Mouse (Mus musculus) liver, embryonic 16.5 days (tissue): ENCODE results near the gene Ly6g6e. TPM values are rescaled to one million over a fixed set of nuclear protein-coding genes. Genes with fewer than 3 reads are reported as not detected.

Source experiments
- ATAC-seq: fragments of 200-750 bp; cut with Nextera tagmentation; 2 replicates; pipeline ENCODE4 v1.8.0; 2017; ENCODE audit warnings: low read depth, mild to moderate bottlenecking, moderate number of reproducible peaks, moderate library complexity
- H3K27ac ChIP-seq: fragments of 300-500 bp; sonication (generic); 2 replicates; pipeline ENCODE4 v1.5.1; 2014; ENCODE audit warnings: mild to moderate bottlenecking, low read length
- H3K27me3 ChIP-seq: fragments of 300-500 bp; sonication (generic); 2 replicates; pipeline ENCODE4 v1.6.1; 2014; ENCODE audit warnings: low read depth, low read length, mixed read lengths; ENCODE audit not compliant: control insufficient read depth, insufficient read depth
- H3K36me3 ChIP-seq: fragments of 300-500 bp; sonication (generic); 2 replicates; pipeline ENCODE4 v1.6.1; 2014; ENCODE audit warnings: mild to moderate bottlenecking; ENCODE audit not compliant: control insufficient read depth, insufficient read depth
- H3K4me1 ChIP-seq: fragments of 300-500 bp; sonication (generic); 2 replicates; pipeline ENCODE4 v1.6.1; 2014; ENCODE audit warnings: low read depth, low read length, mixed read lengths; ENCODE audit not compliant: control insufficient read depth
- H3K4me2 ChIP-seq: fragments of 300-500 bp; sonication (generic); 2 replicates; pipeline ENCODE4 v1.6.1; 2014; ENCODE audit warnings: low read depth, low read length, mixed read lengths
- H3K4me3 ChIP-seq: fragments of 300-500 bp; sonication (generic); 2 replicates; pipeline ENCODE4 v1.5.1; 2014; ENCODE audit warnings: low read depth, mild to moderate bottlenecking, low read length
- H3K9ac ChIP-seq: fragments of 300-500 bp; sonication (generic); 2 replicates; pipeline ENCODE4 v1.6.1; 2014; ENCODE audit warnings: low read depth, low read length
- H3K9me3 ChIP-seq: fragments of 300-500 bp; sonication (generic); replicated peaks from 2 replicates; pipeline ENCODE4 v1.6.1; 2016; ENCODE audit warnings: low read length; ENCODE audit not compliant: control insufficient read depth
- WGBS: fragments of 180-500 bp; shearing (Covaris S2); extraction: QIAGEN DNeasy Blood & Tissue Kit; methylation state at CpG from one replicate; pipeline ENCODE4 v1.1.7; 2014; ENCODE audit not compliant: insufficient replicate concordance; 5-methylcytosine and 5-hydroxymethylcytosine counted together
- polyA plus RNA-seq: library from polyadenylated mRNA; unstranded; fragments of >200 nt; fragmentation: Nextera tagmentation; extraction: Ambion mirVana; gene quantifications from 2 replicates; pipeline ENCODE4 v1.2.1, GENCODE M21; 2015

The Ly6g6e gene
- polyA plus RNA-seq, 1 experiment from 2014 or later = 0.17 TPM

- Histone ChIP-seq H3K27ac (peak overlapping the region; percentile 95), H3K4me3 (peak overlapping the region; percentile 78), H3K27me3 (no peaks in the 10 kb centered on the region), H3K4me2 (peak overlapping the region; percentile 66), H3K9ac (peak overlapping the region; percentile 94), H3K9me3 (no peaks in the 10 kb centered on the region), H3K4me1 (peaks cover 14% of the 10 kb centered on the region), H3K36me3 (peaks cover 25% of the 10 kb centered on the region)
- WGBS = 60% methylated on average over 8 of the region's 8 CpGs
- peak; percentile 39 for ATAC-seq
These were observed 13.6 kb downstream of the Ly6g6e start for GRCm38 (mm10) chr17:35090166-35090932.

DNA sequence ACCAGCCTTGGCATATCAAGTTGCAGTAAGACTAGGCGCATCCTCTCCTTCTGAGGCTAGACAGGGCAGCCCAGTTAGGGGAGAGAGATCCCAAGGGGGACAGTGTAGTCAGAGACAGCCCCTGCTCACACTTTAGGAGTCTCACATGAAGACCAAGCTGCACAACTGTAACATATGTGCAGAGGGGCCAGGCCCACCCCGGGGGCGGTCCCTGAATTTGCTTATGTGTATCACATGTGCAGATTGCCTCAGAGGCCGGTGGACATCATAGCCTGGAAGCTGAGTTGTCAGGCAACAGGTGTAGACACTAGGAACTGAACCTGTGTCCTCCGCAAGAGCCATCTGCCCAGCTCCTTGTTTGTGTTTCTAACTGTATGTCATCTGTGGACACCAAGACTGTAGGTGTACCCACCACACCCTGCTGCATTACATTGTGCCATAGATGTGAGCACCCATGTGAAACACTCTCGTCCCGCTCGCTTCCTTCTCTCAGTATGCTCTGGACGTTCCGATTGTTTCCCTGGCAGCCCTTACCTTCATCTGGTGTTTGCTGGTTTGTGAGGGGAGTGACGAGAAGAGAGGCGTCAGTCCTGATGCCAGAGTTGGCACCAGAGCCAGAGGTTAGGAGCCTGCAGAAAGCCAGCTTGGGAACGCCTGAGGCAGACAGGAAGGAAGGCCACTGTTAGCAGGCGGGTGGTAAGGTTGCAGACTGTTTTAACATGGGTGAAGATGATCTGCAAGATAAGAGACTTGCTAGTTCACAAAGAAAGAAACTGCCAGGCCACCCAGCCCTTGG lies 15.9 kb downstream of the Ly6g6e start:
- H3K9me3 ChIP-seq = no peaks in the 10 kb centered on the region
- no peak overlapping the region for H3K4me3 ChIP-seq
- no peak overlapping the region for H3K9ac ChIP-seq
- ATAC-seq = no peak
- no peaks in the 10 kb centered on the region for H3K27me3 ChIP-seq
- peaks cover 41% of the 10 kb centered on the region for H3K36me3 ChIP-seq
- WGBS = 79% methylated on average over 14 of the region's 14 CpGs
- peaks cover 11% of the 10 kb centered on the region for H3K4me1 ChIP-seq
- no peak overlapping the region for H3K27ac ChIP-seq
- no peak overlapping the region for H3K4me2 ChIP-seq

GRCm38 (mm10) chr17:35094475-35095365 lies 18.0 kb downstream of the Ly6g6e start:
- H3K27me3 ChIP-seq = no peaks in the 10 kb centered on the region
- no peaks in the 10 kb centered on the region for H3K9me3 ChIP-seq
- WGBS = 82% methylated on average over 15 of the region's 15 CpGs
- H3K27ac ChIP-seq = no peak overlapping the region
- no peak overlapping the region for H3K4me2 ChIP-seq
- peaks cover 11% of the 10 kb centered on the region for H3K4me1 ChIP-seq
- no peak overlapping the region for H3K9ac ChIP-seq
- ATAC-seq = no peak
- H3K36me3 ChIP-seq = peaks cover 53% of the 10 kb centered on the region
- H3K4me3 ChIP-seq = no peak overlapping the region

- 86% methylated on average over 12 of the region's 12 CpGs for WGBS
- Histone ChIP-seq H3K27ac (no peak overlapping the region), H3K4me3 (no peak overlapping the region), H3K4me1 (no peaks in the 10 kb centered on the region), H3K36me3 (peaks cover 63% of the 10 kb centered on the region), H3K9me3 (no peaks in the 10 kb centered on the region), H3K9ac (no peak overlapping the region), H3K4me2 (no peak overlapping the region), H3K27me3 (no peaks in the 10 kb centered on the region)
- ATAC-seq = no peak
These were observed 19.9 kb downstream of the Ly6g6e start for GRCm38 (mm10) chr17:35096597-35096996.

- H3K36me3 ChIP-seq = peaks cover 66% of the 10 kb centered on the region
- no peak overlapping the region for H3K27ac ChIP-seq
- H3K27me3 ChIP-seq = no peaks in the 10 kb centered on the region
- no peaks in the 10 kb centered on the region for H3K9me3 ChIP-seq
- WGBS = 82% methylated on average over 12 of the region's 12 CpGs
- no peaks in the 10 kb centered on the region for H3K4me1 ChIP-seq
- H3K4me2 ChIP-seq = no peak overlapping the region
- no peak overlapping the region for H3K9ac ChIP-seq
- H3K4me3 ChIP-seq = no peak overlapping the region
- ATAC-seq = no peak
These were observed 20.5 kb downstream of the Ly6g6e start for GRCm38 (mm10) chr17:35097164-35097655.

DNA sequence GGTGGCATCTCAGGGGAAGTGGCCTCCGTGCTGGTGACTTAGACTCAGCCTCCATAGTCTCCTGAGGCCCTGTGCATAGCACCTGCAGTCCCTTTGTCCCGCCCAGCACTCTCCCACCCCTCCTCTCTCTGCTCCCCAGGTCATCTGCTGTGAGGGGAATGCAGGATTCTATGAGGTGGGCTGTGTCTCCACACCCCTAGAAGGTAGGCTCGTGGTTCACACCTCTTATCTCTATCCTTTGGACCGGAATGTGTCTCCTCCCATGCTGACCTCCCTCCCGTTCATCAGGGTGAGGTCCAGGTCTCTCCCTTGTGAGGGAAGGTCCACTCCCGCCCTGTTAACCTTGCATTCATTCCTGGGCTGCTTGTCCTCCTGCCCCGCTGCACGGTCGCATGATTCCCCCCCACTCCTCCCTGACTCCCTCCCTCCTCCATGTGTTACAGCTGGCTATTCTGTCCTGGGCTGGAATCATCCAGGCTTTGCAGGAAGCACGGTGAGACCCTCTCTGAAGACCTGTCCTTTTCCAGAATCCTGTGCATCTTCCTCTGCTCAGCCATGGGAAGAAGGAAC lies 23.6 kb downstream of the Ly6g6e start:
- 69% methylated on average over 10 of the region's 10 CpGs for WGBS
- peaks cover 51% of the 10 kb centered on the region for H3K36me3 ChIP-seq
- H3K4me3 ChIP-seq = no peak overlapping the region
- no peaks in the 10 kb centered on the region for H3K27me3 ChIP-seq
- H3K4me1 ChIP-seq = peaks cover 29% of the 10 kb centered on the region
- no peak overlapping the region for H3K27ac ChIP-seq
- no peak for ATAC-seq
- H3K9ac ChIP-seq = no peak overlapping the region
- H3K9me3 ChIP-seq = no peaks in the 10 kb centered on the region
- H3K4me2 ChIP-seq = no peak overlapping the region

DNA sequence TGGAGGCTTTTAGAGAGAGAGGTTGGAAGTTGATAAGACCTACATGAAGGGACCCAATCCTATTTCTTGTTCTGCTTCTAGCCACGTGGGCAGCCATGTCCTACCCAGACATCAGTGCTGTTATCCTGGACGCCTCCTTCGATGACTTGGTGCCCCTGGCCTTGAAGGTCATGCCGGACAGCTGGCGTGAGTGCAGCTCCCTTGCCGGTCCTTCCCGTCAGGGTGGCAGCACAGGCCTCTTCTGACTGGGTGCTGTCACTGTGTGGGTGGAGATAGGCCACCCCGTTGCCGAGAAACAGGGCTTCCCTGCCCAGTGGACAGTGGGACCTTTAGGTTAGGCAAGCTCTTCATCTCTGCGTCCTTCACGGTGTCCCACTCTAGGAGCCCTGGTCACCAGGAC lies 24.5 kb downstream of the Ly6g6e start:
- Histone ChIP-seq H3K27me3 (no peaks in the 10 kb centered on the region), H3K4me3 (no peak overlapping the region), H3K9me3 (no peaks in the 10 kb centered on the region), H3K4me2 (no peak overlapping the region), H3K4me1 (peaks cover 38% of the 10 kb centered on the region), H3K36me3 (peaks cover 48% of the 10 kb centered on the region), H3K27ac (no peak overlapping the region), H3K9ac (no peak overlapping the region)
- WGBS = 82% methylated on average over 11 of the region's 11 CpGs
- ATAC-seq = no peak

- Histone ChIP-seq H3K27me3 (no peaks in the 10 kb centered on the region), H3K27ac (peak overlapping the region; percentile 49; the same call in 1 of the 2 replicates), H3K9me3 (no peaks in the 10 kb centered on the region), H3K36me3 (peaks cover 38% of the 10 kb centered on the region), H3K4me1 (peaks cover 38% of the 10 kb centered on the region), H3K4me3 (no peak overlapping the region), H3K9ac (no peak overlapping the region), H3K4me2 (no peak overlapping the region)
- ATAC-seq = no peak
- WGBS = 76% methylated on average over 8 of the region's 8 CpGs
These were observed 25.6 kb downstream of the Ly6g6e start for GRCm38 (mm10) chr17:35102299-35102698.
